Mouse (Mus musculus) myocyte (in vitro differentiated cells): ENCODE data around the gene Psrc1.

Source experiments
- CEBPB ChIP-seq: IDR thresholded peaks from 2 replicates; pipeline ENCODE4 v1.6.1; 2011; ENCODE audit warnings: mild to moderate bottlenecking, moderate library complexity; ENCODE audit not compliant: poor library complexity, insufficient read depth, severe bottlenecking
- E2F4 ChIP-seq: IDR thresholded peaks from one replicate; pipeline ENCODE4 v1.6.1; 2011; ENCODE audit warnings: mild to moderate bottlenecking, control low read depth, moderate library complexity; ENCODE audit not compliant: insufficient read depth
- MAX ChIP-seq: IDR thresholded peaks from one replicate; pipeline ENCODE4 v1.6.1; 2011; ENCODE audit warnings: low read depth, mild to moderate bottlenecking, control low read depth
- MYOD1 ChIP-seq, 3 experiments: IDR thresholded peaks; one replicate each; pipeline ENCODE4 v1.6.1; 2011; ENCODE audit warnings: control low read depth in 2 of 3, low read depth in 2 of 3, mild to moderate bottlenecking in 2 of 3, moderate library complexity in 1 of 3; ENCODE audit not compliant: insufficient read length in 2 of 3, control insufficient read depth in 1 of 3
- POLR2A ChIP-seq: IDR thresholded peaks from one replicate; pipeline ENCODE4 v1.6.1; 2011; ENCODE audit warnings: low read depth, mild to moderate bottlenecking, control low read depth, moderate library complexity; ENCODE audit not compliant: insufficient read length
- POLR2AphosphoS2 ChIP-seq: IDR thresholded peaks from one replicate; pipeline ENCODE4 v1.6.1; 2011; ENCODE audit warnings: low read depth, control low read depth; ENCODE audit not compliant: insufficient read length
- SRF ChIP-seq: IDR thresholded peaks from one replicate; pipeline ENCODE4 v1.6.1; 2011; ENCODE audit warnings: low read depth; ENCODE audit not compliant: control insufficient read depth, insufficient read length
- TCF12 ChIP-seq: IDR thresholded peaks from one replicate; pipeline ENCODE4 v1.6.1; 2011; ENCODE audit warnings: mild to moderate bottlenecking, control low read depth; ENCODE audit not compliant: poor library complexity, insufficient read depth, severe bottlenecking
- USF1 ChIP-seq: IDR thresholded peaks from one replicate; pipeline ENCODE4 v1.6.1; 2011; ENCODE audit warnings: low read depth, mild to moderate bottlenecking, control low read depth, moderate library complexity

- TF ChIP-seq POLR2A = no peak
- no peak for TF ChIP-seq E2F4
- TF ChIP-seq TCF12 = no peak
- TF ChIP-seq POLR2AphosphoS2 = no peak
- TF ChIP-seq MAX = no peak
- TF ChIP-seq CEBPB = no peak
- no peak for TF ChIP-seq SRF
- TF ChIP-seq USF1 = no peak
- TF ChIP-seq MYOD1 (IDR thresholded peaks at IDR 0.05; ENCODE audit: control insufficient read depth in 1 of 3, insufficient read length in 2 of 3, low read depth in 2 of 3) = no peak
Observed at GRCm38 (mm10) chr3:108367173-108367572, 16.5 kb upstream of the Psrc1 start.
